Mouse (Mus musculus): ENCODE measurements at regions not wholly inside any gene's neighbourhood (a gene's known extent, or its start where the extent isn't known, plus 50 kb on each side); places are given as distances from the start of the nearest gene placed in this dataset.
"Not testable (repeated sequence)": the region's sequence is repeated elsewhere in the genome, so short reads cannot be mapped to it uniquely, and the experiment has no call there.

DNA sequence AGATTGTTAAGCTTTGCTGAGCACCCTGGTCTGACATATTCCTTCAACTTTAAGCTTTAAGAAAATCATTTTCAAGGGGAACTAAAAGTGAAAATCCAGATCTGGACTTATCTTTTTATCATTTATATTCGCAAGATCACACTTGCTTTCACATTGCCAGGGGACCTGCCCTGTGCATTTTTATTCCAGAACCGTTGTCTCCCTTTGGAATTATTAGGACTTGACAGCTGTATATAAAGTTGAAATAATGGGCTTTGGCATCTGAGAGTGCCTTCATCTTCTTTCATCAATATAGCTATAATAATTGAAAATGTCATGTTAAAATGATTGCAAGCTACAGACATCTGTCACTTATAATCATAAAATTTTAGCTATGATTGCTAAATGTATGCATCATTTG lies 276.8 kb upstream of the Olfm3 start:
- DNase-seq (ENCODE audit: low spot score in 2 of 2), result no peak

DNA sequence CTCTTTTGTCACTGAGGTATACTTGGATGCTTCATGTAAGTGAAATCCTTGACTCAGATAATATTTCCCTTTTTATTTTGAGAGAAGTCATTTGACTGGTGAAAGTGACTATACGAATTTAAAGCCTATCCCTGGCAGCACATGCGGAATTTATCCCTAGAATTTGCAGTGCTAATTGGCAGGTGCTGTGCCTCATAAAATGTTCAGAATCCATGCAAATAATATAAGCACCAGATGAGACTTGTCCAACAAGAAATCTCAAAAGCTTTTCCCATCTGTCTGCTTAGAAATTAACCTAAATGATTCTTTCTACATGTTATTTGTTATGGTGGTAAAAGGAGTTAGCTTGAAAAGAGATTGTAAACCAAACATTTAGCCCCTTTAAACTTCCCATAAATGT lies 268.5 kb upstream of the Olfm3 start:
- no peak for DNase-seq (ENCODE audit: low spot score in 2 of 2)

DNA sequence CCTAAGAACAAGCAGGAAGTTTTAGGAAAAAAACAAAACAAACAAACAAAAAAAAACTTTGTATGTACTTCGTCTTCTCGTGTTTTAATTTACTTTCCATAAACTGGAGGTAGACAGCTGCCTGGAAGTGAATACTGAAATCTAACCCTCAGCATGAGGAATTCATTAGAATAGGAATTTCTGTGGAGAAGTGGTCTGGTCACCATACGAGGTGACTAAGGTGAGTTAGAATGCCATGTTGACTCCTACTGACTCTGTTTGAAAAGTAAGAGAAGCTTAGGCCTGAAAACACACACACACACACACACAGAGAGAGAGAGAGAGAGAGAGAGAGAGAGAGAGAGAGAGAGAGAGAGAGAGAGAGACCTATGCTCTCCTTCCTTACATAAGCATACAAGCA lies 255.9 kb upstream of the Olfm3 start:
- no peak for DNase-seq (ENCODE audit: low spot score in 2 of 2)

DNA sequence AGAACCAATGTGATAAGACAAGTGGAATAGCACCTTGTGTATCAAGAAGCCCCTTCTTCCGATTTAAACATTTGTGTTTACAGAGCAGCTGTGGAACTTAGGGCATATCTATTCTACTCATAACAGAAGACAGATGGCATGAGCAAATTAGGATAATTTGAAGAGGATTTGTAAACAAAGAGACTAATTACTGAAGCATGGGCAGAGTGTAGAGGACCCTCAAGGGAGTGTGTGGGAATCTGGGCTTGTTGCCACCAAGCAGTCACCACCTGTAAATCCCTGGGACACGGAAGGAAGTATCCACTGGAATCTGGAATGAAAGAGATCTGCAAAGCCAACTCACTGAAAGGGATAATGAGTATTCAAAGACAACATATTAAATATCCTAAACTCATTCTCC lies 205.9 kb upstream of the Olfm3 start:
- no peak for DNase-seq (ENCODE audit: low spot score in 2 of 2)

DNA sequence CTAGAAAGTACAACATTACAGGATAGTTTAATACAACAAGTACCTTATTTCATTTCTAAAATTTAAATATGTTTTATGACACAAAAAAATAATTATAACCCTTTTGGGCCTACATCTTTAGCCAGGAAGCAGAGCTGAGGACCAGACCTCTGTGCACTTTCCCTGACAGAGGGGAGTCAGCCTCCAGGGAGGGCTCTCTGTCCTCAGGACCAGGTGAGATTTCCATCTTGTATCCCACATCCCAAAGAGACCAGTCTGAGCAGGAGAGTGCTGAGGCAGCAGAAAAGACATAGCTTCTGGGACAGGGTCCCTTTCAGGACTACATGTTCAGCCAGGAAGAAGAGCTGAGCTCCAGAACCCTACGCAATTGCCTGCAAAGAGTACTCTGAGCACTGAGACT lies 178.7 kb upstream of the Olfm3 start:
- no peak for DNase-seq (ENCODE audit: low spot score in 2 of 2)

DNA sequence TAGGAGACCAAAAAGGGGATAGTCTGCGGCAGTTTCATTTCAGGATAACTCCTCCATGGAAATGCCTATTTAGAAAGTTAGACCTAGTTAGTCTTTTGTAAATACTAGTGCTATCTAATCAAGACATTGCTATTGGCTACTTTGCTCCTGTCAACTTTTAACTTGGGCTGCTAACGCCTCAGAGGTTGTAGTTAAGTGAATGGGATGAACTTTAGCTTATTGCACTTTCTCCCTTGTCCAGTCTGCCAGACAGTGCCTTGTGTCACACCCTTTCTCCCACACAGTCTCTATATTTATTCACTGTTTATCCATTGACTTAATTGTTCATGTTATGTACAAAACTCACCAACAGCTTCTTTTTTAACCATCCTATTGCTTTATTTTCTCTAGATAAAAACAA lies 167.5 kb upstream of the Olfm3 start:
- no peak for DNase-seq (ENCODE audit: low spot score in 2 of 2)

DNA sequence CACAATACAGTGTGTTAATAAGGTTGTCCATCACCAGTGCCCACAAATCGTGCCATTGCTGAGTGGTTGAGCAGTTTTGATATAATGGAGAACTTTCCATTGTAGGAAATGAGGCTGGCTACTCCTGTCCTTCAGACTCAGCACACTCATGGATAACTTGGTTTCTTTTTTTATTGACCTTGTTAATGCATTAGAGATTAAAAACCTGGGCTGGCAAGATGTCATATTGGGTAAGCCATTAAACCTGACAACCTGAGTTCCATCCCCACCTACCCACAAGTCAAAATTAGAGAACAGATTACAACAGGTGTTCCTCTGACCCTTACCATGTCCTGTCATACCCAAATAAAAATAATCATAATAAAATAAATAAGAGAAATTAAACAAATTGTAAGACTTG lies 159.7 kb upstream of the Olfm3 start:
- DNase-seq (ENCODE audit: low spot score in 2 of 2), result no peak

DNA sequence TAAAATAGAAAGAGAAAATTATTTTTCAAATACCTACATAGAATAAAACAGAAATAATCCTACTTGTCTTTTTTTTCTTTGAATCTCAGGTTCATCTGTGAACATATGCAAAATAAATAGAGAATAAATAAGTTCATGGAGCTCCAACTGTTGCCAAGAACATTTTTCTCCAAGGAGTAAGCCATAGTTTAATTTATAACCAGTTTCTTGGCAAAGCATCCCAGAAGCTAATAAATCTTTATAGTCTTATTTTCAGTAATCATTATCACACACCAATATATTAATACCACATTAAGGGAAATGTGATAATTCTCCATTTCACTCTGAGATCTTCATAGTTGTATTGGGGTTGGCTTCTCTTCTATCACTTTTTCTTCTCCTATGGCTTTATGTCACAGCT lies 158.7 kb upstream of the Olfm3 start:
- no peak for DNase-seq (ENCODE audit: low spot score in 2 of 2)

DNA sequence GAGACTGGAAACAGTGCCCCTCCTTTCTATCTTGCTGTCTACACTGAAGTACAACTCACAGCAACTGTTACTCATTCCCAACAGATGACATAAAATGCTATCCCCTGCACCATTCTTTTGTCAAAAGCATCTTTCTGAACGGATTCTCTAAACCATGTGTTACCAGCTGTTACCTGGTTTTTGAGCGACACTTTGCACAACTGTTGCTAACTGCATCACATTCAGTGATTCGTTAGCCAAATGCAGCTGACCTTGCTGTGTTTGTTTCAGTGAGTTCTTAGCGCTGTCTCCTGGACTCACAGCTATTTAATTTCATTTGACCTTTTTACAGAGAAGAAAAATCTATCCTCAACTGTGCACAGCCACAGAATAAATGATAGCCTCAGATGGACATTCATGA lies 146.6 kb upstream of the Olfm3 start:
- no peak for DNase-seq (ENCODE audit: low spot score in 2 of 2)

DNA sequence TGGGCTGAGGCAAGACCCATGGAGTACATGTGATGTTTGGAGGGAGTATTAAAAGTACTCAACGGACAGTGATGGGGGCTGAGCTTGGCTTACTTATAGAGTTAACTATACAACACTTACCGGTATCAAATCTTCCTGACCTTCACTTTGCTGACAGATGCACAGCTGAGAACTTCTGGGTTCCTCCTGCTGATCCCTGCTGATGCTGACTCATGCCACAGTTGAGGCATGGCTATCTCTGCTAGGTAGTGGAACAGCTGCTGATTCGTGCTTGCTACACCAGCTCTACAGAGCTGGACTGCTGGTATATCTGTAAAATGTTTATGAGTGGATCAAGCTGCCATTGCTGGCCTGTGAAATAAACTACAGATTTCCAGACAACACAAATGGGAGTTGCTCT lies 145.3 kb upstream of the Olfm3 start:
- no peak for DNase-seq (ENCODE audit: low spot score in 2 of 2)

DNA sequence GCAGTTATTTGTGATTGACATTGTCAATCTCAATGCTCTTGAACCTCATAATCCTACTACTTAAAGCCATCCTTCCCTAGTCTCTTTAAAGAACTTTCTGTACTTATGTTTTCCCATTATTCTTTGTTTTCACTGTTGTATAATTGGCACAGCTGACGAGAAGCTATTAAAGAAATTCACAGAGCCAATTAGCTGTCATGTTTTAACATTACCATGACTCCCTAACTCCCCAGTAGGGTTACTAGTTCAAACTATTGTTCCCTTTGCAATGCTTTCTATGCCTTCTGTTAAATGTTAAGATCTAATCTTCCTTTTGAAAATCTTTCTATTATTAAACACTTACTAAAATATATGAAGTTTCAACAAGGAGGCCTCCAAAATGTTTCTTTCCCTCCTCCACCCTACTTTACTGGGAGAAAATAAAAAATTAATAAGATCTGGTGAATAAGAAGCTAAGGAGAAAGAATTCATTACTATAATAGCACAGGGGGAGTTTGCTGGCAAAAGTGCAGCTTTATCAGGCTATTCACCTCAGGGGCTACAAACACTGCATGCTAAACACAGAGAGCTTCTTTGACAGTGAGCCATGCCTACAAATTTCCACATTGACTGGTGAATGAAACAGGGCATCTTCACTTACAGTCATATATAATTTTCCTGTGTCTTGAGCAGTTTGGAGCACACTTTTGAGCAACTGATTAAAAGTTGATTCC lies 144.4 kb upstream of the Olfm3 start:
- no peak for DNase-seq (ENCODE audit: low spot score in 2 of 2)

DNA sequence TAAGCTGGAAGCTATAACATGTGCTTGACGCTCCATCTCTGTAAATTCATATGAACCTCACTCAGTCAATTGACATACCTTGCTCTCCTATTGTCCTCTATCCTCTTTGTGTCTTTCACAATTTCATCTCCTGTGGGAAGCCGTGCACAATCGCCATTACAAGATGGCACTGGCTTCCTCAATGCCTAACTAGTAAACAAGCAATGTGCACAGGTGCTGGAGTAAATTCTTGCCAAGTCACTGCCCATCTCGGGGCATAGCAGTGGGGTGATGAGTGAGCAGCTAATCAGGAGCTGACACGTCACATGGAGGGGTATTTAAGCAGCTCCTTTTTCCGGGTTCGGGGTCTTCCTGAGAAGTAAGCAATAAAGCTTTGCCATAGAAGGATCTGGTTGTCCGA lies 141.5 kb upstream of the Olfm3 start:
- DNase-seq (ENCODE audit: low spot score in 2 of 2), result not testable (repeated sequence)

DNA sequence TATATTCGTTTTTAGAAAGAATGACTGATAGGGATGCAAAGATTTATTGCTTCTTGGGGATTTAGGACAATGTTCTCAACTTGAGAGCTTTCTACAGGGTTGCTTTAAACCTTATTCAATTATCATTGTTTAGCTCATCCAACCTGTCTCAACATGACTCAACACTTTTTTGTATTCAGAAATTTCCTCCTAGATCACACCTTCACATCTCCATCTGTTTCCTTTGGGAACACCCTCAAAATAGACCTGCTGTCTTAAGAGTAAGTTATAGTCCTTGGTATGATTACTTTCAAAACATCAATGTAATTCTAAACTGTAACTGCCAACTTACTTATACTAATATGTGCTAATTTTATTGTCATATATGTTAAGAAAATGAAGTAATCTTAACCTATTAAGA lies 114.8 kb upstream of the Olfm3 start:
- peak in 1 of 2 experiments; percentile 5 for DNase-seq (ENCODE audit: low spot score in 2 of 2)

DNA sequence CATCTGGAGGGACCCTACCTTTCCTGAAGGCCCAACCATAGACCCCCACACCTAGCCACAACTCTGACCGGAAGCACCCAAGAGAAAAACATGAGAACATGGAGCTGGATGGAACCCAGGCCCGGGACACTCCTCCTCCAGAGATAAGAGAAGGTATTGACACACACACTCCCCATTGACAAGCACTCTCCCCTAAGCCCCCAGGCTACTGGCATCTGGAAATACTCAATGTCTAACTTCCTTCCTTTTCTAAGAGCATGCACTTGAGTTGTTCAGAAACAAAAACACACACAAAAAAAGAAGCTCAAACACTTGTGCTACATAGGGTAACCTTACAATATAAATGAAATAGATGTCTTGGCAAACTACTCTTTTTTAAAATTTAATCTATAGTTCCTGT lies 113.9 kb upstream of the Olfm3 start:
- DNase-seq (ENCODE audit: low spot score in 2 of 2), result no peak

DNA sequence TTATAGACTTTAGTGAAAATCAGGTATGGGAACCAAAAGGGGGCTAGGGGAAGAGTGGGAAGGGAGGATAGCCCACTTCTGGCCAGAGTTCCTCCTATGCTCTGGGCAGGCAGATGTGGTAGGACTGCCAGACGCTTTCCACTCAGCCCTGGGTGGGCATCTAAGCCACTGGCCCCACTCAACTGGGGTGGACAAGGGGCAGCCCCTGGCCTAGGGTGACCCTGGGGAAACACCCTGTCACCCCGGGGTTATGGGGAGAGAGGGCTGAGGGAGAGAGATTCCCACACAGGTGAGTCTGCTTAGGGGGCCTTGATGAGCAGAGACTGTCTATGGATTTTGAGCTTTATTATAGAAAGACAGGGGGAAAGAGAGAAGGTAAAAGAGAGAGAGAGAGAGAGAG lies 70.8 kb upstream of the Olfm3 start:
- no peak for DNase-seq (ENCODE audit: low spot score in 2 of 2)

Measured in left cerebral cortex, adult 9 months (tissue).